Mouse (Mus musculus) lung, adult 18-20 months (tissue): ENCODE results near the gene Avp.
A peak's percentile ranks its signal among the peaks of the same experiment; 100 is the strongest.
"Not testable (repeated sequence)": the region's sequence is repeated elsewhere in the genome, so short reads cannot be mapped to it uniquely, and the experiment has no call there.

Experiments
- DNase-seq, 2 experiments: peaks; one replicate each; pipeline ENCODE4 v3.0.0; 2022; ENCODE audit warnings: mixed read lengths in 2 of 2

Avp gene

DNA sequence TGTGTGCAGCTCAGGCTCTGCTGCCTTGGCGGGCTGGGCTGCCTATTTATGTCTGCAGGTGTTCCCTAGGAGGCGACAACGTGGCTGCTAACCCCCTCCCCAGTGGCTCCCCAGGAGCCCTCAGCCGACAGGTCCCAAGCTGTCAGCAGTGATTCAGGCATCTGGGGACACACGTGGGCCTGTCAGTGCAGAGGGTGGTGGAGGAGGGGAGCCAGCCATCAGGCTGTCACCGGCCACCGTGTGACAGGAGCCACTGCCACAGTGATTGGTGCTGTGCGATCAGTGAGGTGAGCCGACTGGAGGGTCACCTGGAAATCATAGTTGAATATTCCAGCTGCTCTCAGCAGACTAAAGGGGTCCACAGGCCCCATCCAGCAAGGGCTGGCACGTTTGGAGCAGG lies at the start of gene Avp:
Gene Avp (minus strand): TSS at position 3 of the 400 bp plus-strand sequence.
- no peak for DNase-seq

DNA sequence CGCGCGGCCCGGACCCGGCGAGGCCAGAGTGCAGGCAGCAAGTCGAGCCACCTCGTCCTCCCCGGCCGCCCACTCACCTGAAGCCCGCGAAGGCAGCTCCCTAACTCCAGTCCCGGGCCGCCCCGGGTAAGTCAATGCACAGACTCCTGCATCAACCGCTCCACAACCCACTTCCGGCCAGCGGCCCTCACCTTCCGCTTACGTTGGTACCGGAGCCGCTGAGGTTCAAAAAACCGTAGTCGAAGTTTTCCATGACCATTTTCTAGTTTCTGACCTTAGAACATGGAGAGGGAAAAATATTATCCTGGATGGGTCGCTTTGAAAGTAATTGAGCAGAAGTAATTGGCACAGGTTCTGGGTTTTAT lies 47.5 kb upstream of the Avp start, which contains the start of the genes Fastkd5 and Ubox5:
Gene Fastkd5 (minus strand): TSS at position 189 of the 365 bp plus-strand sequence.
Gene Ubox5 (minus strand): TSS at position 200 of the 365 bp plus-strand sequence.
- peak; percentile 91 for DNase-seq

DNA sequence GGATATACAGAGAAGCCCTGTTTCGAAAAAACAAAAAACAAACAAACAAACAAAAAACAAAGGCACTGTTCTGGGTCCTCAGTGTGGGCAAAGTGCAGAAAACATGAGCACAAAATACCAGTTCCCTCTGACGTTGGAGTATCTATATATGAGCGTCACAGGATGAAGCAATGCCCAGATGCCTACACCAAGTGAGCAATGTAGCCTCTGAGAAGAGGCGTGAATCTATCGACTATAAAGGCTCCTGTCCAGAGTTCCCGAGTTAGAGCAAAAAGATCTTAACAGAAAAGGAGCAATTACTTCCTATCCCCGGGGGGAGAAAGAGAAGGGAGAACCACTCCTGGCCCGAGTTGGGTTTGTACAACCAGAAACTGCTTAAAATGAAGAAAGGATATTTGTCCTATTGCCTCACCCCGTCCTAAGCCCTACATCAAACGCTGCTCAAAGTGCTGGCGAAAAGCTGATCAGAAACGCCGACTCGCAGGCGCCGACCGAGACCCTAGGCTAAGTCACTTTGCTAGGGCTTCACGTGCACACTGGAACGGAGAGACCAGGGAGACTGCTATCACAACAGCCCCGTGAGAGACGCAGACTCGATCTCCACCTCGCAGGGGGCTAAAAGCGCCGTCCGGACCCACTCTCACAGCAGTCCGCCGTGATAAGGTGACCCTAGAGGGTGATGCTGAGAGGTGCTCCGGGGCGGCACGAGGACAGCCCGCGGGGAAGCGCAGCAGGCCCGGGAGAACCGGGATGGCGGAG lies 46.9 kb upstream of the Avp start:
- no peak for DNase-seq

DNA sequence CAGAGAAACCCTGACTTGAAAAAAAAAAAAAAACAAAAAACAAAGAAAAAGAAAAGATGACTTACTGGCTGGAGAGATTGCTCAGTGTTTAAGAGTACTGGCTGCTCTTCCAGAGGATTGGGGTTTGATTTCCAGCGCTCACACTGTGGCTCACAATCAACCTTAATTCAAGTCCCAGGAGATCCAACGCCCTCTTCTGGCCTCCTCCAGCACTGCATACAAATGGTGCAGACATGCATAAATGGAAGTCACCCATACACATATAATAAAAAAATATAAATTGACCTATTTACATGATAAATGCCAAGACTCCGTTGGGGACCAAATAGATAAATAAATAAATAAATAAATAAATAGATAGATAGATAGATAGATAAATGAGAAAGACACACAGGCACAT lies 46.1 kb upstream of the Avp start:
- no peak for DNase-seq

DNA sequence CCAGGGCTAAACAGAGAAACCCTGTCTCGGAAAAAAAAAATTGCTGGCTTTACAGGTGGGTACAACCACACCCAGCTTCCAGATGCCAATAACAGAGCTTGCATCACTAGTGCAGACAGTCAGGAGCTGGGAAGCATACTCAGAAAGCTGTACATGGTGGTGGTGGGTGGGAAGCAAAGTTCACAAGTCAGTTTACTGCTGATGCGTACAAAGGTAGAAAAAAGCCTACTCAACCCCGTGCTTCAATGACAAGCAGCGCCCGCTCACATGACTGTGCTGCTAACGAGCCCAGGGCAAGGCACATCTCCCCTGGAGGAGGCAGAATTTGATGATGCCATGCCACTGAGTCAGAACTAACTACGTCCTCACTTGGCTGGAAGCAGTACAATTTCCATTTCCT lies 36.6 kb upstream of the Avp start:
- no peak for DNase-seq

DNA sequence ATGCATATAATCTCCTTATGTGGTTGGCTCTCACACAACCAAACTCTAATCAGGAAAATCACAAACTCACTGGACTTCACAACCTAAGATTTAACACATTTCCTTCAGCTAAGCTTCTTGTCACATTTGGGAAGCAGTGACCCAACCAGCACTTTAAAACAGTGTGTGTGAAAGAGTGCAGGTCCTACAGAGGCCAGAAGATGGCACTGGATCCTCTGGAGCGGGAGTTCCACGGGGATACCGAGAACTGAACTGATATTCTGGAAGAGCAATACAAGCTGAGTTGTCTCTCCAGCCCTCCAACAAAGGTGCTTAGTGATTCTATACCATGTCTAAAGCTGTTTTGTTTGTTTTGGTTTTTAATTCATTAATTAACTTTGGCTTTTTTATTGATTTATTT lies 30.7 kb upstream of the Avp start:
- DNase-seq, result no peak

DNA sequence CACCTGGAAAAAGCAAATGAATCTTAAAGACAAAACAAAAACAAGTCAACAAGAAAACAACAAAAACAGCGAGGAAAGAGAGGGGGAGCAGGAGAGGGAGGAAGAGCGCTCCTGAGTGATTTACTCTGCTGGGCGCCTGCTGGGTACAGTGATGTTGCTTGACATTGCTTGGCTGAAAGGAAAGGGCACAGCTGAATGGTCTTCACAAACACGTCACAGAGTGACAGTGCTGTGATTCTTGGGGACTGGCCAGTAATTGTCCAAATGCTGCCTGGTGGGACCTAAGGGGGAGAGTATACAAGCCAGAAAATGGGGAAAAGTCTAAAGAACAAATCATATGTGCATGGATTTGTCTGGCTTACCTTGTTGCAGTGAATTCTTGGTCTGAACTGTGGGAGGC lies 19.8 kb upstream of the Avp start:
- no peak for DNase-seq

DNA sequence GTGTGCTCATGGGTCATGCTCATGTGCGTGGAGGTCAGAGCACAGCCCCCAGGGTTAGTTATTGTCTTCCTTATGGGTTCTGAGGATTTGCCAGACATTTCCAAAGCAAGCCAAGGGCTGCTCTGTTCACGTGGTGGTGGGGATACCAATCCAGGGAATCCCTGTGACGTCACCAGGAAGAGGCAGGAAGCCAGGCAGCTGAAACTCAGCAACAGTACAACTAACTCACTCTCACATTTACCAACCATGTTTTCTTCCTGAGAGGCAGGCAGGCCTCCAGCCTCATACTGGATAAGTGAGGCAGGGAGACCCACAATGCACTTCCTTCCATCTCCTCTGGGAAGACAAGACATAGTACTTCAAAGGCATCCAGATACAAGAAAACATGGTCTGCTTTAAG lies 16.0 kb upstream of the Avp start:
- no peak for DNase-seq

DNA sequence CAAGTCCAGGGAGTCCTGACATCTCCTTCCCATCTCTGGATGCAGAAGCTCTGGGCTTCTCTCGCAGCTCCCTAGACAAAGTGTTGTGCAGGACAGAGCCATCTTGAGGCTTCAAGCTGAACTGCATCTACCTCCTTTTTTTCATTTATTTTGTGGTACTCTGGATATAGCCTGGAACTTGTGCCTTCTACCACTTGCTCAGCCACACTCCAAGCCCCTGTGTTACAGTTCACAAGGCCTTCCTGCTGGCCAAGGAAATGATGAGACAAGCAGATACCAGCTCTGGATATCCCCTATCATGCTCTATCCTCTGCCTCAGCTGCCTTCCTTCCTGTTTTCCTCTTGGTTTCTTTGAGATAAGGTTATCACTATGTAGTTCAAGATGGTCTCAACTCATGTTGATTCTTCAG lies 15.3 kb upstream of the Avp start:
- no peak for DNase-seq

DNA sequence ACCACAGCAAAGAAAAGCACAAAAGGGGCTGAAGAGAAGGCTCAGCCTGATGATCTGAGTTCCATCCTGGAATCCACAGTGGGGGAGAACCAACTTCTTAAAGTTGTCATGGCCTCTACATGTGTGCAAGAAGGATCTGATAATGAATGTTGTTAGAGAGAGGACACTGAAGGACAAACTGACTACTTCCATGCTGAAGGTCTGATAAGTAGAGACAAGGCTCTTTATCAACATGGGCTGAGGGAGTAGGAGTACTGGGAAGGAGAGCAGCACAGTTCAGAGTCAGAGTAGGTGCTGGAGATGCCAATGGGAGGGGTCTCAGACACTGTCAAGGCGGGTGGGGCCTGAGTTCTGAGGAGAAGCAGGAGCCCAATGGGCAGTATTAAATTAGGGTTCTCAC lies 13.2 kb upstream of the Avp start:
- DNase-seq, result no peak

DNA sequence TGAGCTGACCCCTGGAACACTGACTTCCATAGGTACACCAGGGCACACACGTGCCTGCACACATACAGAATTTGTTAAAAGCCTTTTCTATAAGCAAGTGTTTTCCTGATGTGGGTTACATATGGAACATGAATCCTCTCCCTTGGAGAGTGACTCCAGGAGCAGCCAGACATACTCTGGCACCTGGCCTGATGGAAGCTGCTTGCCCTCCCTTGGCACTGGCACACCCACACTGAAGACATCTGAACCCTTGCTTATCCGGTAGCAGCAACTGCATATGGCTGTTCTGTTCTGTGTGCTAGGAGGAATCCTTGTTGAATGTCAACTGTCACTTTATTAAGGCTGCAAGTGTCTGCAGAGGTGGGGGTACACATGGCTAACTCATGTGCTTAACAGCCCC lies 8.7 kb upstream of the Avp start:
- no peak for DNase-seq

DNA sequence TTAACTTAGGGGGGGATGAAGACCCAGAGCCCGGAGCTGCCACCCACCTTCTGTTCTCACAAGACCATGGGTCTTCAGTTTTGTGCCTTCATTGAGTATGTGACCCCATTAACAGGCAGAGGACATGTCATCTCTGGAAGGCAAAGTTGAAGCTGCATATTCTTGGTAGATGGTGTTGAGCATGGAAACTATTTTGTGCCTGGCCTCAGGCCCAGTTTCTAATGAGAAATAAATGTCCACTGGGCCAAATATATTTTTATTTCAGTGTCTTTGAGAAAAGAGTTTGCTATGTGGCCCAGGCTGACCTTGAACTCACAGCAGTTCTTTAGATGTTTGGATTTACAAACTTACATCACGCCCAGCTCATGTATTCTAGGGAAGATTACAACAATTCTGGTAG lies 7.4 kb upstream of the Avp start:
- DNase-seq, result no peak

DNA sequence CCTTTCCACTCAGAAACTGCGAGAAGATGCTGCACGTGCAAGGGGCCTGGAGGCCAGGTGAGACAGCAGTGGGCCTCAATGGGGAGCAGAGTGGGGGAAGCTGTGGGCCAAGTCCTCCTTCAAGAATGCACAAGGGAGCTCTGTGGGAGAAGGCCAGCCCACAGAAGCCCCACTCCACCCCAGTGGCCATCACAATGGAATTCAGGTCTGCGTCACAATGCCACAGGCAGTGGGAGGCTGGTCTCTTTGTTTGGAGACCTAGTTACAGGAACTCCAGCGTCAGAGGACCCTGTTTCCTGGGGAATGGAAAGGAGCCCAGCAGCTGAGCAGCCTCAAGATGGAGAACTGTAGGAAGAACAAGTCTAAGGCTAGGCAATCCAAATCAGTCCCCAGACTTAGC lies 6.8 kb upstream of the Avp start:
- DNase-seq, result no peak

DNA sequence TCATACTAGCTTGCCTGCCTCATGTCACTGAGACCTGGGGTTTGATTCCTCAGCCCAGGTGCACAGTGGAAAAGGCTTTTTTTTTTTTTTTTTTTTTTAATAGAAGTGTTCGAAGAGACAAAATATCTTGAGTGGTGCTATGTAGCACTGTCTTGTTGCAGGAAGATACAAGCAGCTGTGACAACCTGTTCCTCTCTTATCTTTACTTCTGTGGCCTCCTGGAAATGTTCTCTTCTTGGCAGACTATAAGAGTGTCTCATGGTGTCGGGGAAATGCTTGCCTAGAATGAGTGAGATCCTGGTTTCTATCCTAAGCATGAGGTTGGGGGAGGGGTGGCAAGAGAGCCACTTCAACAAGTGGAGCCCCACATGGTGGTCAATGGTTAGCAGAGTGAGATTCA lies 6.0 kb upstream of the Avp start:
- no peak for DNase-seq

DNA sequence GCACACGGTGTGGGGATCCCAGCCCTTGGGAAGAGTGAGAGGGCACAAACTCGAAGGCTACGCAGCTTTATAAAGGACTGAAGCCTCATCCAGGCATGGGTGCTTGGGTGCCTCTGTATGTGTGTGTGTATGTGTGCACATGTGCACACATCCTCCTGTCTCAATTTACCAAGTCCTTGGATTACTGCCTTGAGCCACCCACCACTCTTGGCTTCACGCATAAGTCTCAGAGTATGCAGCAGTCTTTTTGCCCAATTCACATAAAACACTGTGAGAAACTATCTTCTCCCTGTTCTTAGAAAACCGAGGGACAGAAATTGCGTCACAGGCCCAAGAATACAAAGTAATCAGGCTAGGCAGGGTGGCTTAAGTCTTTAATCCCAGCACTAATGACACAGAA lies 3.7 kb upstream of the Avp start:
- DNase-seq, result no peak

DNA sequence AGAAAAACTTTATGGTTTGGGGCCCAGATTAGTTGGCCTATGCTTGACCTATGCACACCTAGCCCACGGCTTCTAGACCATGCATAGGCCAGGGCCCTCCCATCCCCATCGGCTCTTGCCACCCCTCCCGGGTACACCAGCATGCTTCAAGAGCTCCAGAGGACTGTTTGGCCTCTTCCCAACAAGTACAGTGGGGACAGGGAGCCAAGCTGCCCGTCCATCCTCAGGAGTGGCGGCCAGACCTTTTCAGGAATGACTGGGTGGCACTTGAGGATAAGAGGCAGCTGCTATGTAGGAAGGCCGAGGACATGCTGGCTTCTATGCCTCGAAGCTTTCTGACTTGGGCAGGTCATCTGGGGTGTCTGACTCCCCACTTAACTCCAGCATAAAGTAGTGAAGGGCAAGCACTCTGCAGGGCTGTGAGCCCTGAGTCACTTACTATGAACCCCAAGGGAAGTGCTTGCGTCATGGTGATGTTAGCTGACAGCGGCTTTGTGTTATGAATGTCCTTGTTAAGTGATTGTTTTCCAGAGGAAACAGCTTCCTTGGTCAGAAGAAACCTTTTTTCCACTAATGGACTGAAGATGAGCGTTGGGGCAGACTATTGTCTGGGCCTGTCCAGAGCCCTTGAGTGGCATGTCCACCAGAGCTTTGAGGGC lies 1.7 kb upstream of the Avp start:
- DNase-seq, result peak; percentile 42 to 61

DNA sequence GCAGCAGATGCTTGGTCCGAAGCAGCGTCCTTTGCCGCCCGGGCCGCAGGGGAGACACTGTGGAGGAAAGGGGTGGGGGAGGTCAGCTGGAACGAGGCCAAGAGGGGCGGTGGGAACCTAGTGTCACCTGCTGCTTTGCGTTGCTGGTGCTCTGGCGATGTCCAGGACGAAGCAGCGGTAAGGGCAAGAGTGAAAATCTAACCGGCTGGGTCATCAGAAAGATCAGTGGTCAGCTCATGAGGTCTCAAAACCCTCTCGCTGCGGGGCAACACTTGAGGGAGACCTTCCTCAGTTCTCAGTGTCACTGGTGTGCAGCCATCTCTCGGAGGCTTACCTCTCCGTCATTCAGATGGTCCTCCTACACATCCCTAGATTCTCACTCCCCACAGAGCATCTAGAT lies 1.2 kb downstream of the Avp start:
- no peak for DNase-seq

DNA sequence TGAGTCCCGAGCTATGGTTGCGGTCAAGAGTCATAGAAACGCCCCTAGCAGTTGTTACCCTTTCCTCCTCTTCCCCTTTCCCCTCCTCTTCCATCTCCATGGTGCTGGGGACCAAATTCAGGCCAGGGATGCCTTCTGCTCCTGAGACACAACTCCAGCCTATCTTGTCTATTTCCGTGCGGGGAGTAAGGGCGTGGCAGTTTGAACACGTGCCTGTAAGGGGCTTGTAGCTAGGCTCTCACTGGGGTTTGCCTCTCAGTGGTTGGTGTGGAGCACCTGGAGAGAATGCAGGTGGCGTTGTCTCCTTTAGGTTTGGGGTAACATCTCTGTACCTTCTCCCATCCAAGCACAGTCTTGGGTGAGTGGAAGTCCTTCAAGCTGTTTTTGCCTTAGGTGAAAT lies 2.6 kb downstream of the Avp start:
- DNase-seq, result no peak

DNA sequence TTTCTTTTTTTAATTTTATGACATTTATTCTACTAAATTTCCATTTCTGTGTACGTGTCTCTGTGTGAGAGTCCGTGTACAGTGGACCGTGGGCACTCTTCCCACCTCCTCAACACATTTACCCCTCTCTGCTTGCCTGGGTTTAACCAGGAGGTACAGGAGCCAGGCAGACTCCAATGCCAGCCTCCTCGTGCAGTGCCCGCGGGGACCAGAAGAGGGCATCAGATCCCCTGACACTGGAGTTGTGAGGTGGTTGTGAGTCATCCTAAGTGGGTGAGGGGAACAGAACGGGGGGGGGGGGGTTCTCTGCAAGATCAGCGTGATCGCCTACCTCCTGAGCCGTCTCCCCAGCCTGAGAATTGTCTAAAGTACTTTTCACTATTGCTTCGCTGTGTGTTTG lies 4.2 kb downstream of the Avp start:
- DNase-seq, result peak; percentile 51 to 66

DNA sequence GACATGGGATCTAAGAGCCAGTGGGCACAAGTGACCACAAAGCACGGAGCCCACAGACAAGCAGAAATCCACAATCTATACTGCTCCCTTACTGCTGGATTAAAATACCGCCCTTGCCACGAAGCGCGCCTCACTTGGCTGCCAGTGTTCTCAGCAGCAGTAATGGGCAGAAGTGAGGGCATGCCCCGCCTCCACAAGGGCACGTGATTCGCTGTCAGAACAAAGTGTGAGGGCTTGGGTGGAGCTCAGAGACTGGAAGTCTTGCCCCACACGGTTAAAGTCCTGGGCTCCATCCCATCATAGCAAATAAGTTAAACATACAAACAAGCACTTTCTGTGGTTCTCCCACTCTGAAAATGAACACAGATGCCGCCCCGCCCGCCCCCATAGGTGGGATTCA lies 4.7 kb downstream of the Avp start:
- DNase-seq, result peak; percentile 63 to 72

DNA sequence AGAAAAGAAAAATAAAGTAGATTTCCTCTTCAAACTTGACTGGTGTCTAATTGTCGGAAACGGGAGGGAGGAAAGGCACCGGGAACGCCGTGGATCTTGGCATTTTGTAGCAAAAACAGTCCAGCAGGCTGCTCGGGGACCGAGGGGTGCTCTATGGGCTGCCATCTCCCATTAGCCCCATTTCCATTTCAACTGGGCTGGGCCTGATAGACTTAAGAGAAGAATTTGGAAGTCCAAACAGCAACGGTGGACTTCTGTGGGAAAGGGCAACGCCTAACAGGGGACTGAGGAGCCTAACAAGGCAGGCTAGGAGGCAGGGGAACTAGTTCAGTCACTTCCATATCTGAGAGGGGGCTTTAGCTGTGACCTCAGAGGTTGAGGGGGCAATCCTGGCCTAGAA lies 5.3 kb downstream of the Avp start:
- no peak for DNase-seq

DNA sequence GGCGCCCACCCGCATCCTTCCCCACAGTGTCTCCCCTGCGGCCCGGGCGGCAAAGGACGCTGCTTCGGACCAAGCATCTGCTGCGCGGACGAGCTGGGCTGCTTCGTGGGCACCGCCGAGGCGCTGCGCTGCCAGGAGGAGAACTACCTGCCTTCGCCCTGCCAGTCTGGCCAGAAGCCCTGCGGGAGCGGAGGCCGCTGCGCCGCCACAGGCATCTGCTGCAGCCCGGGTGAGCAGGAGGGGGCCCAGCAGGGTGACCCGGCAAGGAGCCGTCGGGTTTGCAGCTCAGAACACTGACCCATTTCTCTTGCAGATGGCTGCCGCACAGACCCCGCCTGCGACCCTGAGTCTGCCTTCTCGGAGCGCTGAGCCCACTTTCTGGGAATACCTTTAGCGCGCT lies 5.8 kb downstream of the Avp start:
- not testable (repeated sequence) for DNase-seq

DNA sequence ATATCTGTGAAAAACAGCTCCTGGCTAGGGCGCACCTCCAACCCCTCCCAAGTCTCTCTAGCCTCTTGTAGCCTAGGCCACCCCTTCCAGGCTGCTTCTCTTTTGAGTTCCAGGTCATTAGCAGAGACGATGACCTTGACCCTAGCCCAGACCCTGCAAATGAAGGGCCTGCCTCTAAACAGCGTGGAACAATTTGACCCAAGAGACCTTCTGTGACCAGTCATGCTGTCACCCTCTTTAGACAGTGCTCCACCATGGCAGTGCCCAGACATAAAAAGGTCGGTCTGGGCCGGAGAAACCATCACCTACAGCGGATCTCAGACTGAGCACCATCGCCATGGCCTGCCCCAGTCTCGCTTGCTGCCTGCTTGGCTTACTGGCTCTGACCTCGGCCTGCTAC lies 6.5 kb downstream of the Avp start, which contains the start of gene Oxt:
Gene Oxt (plus strand): TSS at position 301 of the 400 bp plus-strand sequence.
- no peak for DNase-seq

DNA sequence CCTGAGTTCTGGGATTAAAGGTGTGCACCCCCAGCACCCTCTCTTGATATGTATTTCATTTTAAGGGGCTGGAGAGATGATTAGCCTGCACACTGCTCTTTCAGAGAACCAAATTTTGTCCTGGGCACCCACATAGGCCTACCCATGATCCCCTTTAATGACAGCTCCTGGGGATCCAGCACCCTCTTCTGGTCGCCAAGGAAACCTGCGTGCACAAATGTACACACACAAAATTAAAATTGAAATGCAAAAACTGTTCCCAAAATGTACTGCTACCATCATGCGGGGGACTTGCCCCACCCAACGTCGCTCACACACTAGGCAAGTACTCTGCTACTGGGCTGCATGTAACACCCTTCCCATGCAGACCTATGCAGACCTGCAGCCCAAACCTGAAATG lies 7.4 kb downstream of the Avp start:
- no peak for DNase-seq

DNA sequence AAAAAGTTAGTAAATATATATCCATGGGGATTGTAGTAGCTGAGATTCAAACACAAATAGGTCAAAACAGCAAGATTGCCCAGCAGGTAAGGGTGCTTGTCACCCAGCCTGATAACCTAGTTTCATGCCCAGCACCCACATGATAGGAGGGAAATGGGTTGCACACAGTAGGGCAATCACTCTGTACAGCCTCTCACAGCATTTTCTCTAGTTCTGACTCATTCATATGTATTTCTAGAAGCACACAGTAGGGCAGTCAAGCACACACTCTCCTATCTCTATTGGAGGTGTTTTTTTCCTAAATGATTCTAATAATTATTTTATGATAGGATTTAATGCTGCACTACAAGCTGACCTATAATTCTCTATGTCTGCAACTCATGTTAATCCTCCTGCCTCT lies 12.4 kb downstream of the Avp start:
- no peak for DNase-seq
